Mouse (Mus musculus) olfactory bulb, adult 2 months (tissue): ENCODE data around the gene Trub1.

Experiments used
- CTCF ChIP-seq: fragments of 200-500 bp; IDR thresholded peaks from 2 replicates; pipeline ENCODE4 v1.5.1; 2012; ENCODE audit warnings: low read depth, mild to moderate bottlenecking, low read length, moderate library complexity; ENCODE audit not compliant: insufficient read depth
- POLR2A ChIP-seq: fragments of 200-500 bp; IDR thresholded peaks from 2 replicates; pipeline ENCODE4 v1.6.1; 2012; ENCODE audit warnings: mild to moderate bottlenecking, low read depth, low read length, moderate library complexity; ENCODE audit not compliant: insufficient read depth

GRCm38 (mm10) chr19:57453218-57453600 lies 497 bp downstream of the Trub1 start:
- TF ChIP-seq POLR2A (no peak), CTCF (no peak)
